Mouse (Mus musculus): ENCODE data around the gene Amdhd2.

DNA sequence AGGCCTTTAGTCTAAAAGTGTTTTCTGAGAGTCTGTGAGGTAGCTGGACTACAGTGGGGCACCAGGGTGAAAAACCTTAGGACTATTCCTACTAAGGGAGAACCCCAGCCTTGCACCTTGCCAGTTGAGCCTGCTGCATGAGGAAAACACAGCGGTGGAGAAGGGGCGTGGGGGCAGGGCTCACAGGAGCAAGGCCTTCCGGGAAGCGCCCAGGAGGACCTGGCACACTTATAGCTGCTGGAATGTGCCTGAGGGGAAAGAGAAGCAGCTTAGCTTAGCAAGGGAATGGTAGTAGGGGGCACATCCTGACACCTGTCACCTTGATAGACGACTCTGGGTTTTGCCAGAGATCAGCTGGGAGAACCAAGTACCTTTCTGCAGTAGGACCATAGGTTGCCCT lies 2.1 kb downstream of the Amdhd2 start:
- no peak for TF ChIP-seq POLR2A (IDR thresholded peaks at IDR 0.05; ENCODE audit: control insufficient read depth, low read depth, low read length)
- TF ChIP-seq CTCF (IDR thresholded peaks at IDR 0.05; ENCODE audit: control insufficient read depth, insufficient read depth, insufficient replicate concordance, low read depth, low read length) = no peak
